Mouse (Mus musculus) T-helper 1 cell (primary cell): Measurements from ENCODE around the gene Sema4f.

Experiments
- in situ Hi-C: fragments of 300-600 bp; cut with MboI, MseI; formaldehyde crosslinking; loops from one replicate; pipeline ENCODE4 v1.15.1; 2025; ENCODE audit warnings: high pct_unique_total_duplicates

The Sema4f gene

DNA sequence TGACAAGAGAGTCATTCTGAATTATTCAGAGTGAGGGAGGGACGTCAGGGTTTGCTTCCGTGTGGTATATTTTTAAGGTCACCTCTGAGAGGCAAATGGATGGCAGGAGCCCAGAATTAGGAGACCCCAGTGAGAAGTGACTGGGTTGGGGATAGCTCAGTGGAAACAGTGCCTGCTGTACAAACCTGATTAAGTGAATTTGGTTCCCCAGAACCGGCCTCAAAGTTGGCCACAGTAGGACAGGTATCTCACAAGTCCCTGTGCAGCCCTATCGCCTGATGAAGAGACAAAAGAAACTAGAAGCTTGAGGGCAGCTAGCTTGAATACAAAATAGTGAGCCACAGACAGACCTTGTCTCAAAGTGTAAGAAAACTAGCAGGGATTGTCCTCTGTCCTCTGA, 23.1 kb downstream of the Sema4f start:
- in situ Hi-C loops, result loop anchor here (5.0 kb wide), 1 partner anchor 51 kb away; no protein-coding TSS in a partner anchor

DNA sequence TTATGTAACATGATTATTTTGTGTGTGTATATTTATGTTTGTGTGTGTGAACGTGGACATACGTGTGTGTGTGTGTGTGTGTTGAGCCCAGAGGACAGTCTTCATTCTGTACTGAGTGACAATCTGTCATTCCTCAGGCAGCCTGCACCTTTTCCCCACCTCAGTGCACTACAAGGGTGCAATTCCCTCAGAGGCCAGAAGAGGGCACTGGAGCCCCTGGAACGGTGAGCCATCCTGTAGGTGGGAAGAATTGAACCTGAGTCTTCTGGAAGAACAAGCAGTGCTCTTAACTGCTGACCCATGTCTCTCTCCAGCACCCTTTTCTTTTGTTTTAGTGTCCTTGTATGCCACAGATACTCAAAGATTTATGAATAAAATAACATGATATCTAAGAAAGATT, 23.7 kb downstream of the Sema4f start:
- in situ Hi-C loops, result loop anchor here (5.0 kb wide), 1 partner anchor 51 kb away; no protein-coding TSS in a partner anchor

DNA sequence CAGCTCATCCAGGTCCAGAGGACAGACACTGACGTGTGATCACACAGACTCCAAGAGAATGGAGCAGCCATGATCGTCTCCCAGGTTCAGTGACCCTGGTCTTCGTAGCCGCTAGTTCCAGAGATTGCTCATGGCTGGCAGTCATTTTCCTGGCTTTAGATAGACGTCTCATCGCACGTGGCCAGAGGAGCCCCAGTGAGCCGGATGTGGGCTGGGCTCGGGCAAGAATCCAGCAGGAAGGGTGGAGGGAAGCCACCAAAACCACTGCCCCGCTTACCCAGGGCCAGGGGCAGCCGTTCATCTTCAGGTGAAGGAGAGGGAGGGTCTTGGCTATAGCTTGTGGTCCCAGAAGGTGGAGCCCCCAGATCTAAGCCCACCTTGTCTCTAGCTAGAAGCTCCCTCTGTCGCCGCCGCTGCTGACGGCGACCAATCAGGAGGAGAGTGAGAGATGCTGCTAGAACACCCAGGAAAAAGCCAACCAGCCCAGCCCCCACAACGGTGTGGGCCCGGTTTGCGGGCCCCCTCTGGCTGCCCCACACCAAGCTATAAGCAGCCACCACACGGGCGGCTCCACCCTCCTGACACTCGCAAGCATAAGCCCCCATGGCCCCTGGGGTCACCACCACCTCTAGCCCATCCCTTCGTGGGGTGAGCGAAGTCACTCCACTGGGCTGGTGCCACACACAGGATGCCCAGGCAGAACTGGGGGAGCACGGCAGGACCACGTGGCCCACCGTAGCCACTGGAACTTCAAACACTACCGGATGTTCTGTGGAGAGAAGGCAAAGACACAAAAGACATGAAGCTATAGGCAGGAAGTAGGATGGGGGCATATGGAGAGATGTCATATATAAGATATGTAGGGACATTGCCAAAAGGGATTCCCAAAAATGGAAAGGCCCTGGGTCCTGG, 26.0 kb downstream of the Sema4f start:
- in situ Hi-C loops, result loop anchor here (5.0 kb wide), 1 partner anchor 364 kb away; no protein-coding TSS in a partner anchor

DNA sequence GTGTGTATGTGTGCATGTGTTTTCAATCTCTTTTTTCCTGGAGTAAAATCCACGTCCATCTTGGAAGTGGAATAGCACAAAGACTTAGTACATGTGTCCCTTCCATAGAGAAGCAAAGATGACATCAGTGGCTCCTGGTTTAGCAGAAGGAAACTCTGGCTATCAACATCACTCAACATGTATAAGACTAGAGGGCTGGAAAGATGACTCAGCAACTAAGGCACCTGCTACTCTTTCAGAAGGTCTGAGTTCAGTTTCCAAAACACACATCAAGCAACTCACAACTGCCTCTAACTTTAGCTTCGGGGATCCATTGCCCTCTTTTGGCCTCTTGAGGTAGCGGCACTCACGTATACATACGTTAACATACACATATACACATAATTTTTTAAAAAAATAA, 28.3 kb downstream of the Sema4f start:
- in situ Hi-C loops, result loop anchor here (5.0 kb wide), 1 partner anchor 366 kb away; no protein-coding TSS in a partner anchor

DNA sequence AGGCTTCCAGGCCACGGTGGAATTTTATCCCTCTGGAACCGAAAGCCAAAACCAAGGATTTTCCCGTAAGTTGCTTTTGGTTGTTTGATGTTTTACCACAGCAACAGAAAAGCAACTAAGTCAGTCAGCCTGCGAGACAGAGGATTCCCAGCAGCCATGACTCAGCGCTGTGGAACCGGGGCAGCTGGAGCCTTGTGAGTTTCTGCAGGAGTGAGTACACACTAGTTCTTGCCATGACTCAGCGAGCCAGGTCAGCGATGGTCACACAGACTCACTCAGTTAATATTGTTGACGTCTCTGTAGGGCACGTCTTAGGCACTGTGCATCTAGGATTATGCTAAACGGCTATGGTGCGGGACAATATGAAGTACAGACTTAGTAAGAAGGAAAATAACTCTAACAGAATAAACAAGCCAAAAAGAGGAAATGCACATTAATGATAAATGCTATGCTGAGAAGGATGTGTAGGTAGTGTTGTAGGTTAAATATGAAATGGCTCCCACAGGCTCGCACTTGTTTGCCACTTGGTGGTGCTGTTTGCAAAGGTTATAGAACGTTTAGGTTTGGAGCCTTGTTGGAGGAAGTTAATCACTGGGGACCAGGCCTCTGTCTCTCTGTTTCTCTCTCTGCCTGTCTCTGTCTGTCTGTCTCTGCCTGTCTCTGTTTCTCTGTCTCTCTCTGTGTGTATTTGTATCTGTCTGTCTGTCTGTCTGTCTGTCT, 30.3 kb downstream of the Sema4f start:
- in situ Hi-C loops, result no loop called here

DNA sequence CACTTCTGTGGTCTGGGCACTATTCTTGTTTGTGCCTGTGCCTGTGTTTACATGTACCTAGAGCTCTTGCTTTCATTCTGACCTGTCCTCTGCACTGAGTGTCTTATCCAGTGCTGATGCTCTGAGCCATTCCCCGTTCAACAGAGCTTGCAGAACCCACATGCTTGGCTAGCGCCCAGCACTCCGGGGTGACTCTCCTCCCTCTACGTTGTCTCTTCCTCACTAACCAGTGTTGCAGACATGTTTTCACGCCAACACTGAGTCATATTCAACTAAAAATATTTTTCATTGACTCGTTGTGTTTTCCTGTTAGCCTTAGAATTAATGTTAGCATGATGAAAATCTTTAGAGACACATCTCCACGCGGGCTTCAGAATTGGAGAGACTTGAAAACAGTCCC, 31.5 kb downstream of the Sema4f start:
- in situ Hi-C loops, result no loop called here

DNA sequence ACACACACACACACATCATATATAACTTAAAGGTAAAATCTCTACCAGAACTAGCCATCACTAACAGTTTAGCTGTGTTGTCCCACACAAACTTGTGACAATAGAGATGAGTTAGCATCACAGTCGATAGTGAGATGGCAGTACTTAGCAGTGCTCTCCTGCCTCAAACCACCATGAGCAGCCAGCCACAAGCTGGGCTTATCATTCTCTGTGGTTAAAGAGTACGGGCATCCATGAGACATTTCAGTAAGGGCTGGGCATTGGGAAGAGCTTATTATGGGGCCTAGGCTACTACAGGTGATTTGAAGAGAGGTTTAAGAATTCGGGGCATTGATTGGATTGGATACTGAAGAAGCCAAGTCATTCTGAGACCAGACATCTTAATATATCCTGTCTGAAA, 32.6 kb downstream of the Sema4f start:
- in situ Hi-C loops, result no loop called here

DNA sequence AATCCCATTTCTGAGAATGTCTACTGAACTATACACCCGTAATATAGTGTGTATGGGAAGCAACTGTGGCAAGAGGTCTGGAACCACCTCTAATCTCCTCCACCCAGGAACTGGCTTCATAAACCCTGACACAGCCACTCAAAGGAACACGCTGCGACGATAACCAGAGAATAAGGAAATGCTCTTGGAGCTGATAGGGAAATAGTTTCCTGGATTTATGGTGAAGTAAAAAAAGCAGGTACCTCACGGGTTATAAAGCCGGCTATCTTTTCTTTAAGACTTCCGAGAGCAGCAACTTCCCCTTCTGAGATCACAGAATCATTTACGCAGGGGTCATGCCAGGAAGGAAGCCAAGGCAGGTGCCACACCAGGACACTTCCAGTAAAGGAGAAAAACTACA, 37.0 kb downstream of the Sema4f start:
- in situ Hi-C loops, result no loop called here

DNA sequence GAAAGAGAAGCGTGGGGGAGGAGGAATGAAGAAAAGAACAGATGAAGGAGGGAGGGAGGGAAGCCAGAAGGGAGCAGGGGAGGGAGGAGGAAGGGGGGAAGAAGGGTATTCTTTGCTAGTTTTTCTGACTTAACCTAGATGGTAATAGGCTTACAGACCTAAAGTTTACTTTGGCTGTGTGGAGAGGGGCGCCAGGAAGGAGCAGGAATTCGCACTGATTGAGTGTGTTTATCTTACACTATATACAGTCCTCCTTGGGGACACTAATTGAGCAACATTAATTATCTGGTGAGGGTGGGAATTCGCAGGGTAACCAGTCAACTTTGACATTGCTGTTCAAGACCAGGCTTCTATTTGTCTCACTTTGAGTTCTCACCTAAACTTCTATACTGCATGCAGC, 40.8 kb downstream of the Sema4f start:
- in situ Hi-C loops, result no loop called here

DNA sequence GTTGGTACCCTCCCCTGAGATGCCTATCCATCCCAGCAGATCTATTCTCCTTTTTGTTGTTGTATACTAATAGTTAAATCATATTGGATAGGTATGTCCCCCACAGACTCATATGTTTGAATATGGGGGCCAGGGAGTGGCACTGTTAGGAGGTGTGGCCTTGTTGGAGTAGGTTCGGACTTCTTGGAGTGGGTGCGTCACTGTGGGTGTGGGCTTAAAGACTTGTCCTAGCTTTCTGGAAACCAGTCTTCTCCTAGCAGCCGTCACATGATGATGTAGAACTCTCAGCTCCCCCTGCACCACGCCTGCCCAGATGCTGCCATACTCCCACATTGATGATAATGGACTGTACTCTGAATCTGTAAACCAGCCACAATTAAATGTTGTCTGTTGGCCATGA, 41.3 kb downstream of the Sema4f start:
- in situ Hi-C loops, result no loop called here

DNA sequence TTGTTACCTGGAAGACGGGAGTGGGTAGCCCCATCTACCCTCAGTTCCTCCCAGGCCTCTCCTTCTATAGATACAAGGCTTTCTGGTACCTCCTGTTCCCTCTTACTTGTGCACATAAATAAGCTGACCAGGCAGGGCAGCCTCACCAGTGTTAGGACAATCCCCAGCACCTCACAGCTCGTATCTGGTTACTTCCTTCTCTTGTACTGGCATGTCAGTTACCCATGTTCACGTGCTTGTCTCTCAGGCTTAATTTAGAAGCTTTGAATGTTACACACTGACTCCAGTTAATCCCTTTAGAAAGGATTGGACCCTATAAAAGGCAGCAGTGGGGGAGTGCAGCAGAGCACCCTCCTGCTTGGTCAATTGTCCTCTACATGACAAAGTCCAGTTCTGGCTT, 42.3 kb downstream of the Sema4f start:
- in situ Hi-C loops, result no loop called here

DNA sequence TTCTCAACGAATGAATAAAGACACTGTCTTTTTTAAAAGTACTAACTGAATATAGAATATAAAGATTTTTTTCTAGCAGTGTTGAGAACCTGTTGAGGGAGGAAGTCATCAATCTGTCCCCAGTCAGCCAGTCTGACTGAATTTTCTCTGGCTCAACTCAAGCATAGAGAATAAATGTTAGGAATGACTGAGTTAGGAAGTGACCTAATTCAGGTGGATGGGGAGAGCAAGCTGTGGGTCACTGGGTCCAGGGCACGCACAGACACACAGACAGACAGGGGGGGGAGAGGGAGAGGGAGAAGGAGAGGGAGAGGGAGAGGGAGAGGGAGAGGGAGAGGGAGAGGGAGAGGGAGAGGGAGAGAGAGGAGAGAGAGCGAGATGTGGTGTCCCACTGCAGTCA, 46.2 kb downstream of the Sema4f start:
- in situ Hi-C loops, result loop anchor here (5.0 kb wide), 1 partner anchor 181 kb away; no protein-coding TSS in a partner anchor

DNA sequence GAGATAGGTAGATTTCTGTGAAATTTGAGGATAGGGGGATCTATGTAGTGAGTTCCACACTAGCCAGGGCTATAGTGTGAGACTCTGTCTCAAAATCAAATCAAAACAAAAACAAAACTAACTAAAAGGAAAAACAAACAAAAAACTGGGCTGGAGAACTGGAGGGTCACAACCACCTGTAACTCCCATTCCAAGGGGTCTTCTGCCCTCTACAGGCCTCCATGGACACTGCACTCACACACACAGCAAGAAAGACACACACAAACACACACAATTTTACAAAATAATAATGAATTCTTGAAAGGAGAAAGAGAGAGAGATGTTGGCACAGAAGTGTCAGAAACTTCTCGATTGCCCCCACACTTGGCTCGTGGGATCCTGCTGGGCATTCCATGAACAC, 47.0 kb downstream of the Sema4f start:
- in situ Hi-C loops, result loop anchor here (5.0 kb wide), 1 partner anchor 180 kb away; no protein-coding TSS in a partner anchor

DNA sequence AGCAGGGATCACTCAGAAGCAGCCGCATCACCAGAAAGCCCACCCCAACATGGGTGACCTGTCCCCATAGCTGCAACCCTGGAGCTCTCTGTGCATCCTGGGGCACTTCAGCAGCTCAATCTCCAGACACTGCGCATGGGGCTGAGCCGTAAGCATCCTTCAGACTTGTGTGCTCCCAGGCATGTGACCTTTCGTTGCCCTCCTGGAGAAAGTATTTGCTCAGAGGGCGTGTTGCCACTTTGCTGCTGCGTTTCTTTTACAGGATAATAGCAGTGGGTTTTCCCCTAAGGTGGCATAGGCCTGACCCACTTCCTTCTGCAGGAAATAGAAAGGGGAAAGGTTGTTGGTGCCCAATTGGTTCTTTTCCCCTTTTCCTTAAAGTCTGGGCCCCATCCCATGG, 48.1 kb downstream of the Sema4f start:
- in situ Hi-C loops, result loop anchor here (5.0 kb wide), 1 partner anchor 179 kb away; no protein-coding TSS in a partner anchor

DNA sequence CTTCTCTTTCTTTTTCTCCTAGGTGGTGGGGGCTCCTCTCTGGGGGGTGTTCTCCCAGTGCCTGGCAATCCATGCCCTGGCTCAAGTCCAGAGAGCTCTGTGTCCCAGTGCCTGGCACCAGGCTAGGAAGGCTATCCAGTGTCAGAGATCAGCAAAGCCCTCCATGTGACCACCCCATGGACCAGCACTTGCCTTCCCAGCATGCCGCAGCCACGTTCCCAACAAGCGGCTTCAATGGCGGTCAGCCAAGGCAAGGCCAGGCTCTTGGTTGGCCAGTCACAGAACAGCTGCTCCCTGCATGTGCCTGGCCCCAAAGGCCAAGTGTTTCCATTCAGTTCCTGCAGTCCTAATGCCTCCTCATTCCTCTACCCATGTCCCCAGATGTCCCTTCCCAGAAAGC, 53.2 kb downstream of the Sema4f start:
- in situ Hi-C loops, result loop anchor here (10.0 kb wide), 1 partner anchor 152 kb away; no protein-coding TSS in a partner anchor

DNA sequence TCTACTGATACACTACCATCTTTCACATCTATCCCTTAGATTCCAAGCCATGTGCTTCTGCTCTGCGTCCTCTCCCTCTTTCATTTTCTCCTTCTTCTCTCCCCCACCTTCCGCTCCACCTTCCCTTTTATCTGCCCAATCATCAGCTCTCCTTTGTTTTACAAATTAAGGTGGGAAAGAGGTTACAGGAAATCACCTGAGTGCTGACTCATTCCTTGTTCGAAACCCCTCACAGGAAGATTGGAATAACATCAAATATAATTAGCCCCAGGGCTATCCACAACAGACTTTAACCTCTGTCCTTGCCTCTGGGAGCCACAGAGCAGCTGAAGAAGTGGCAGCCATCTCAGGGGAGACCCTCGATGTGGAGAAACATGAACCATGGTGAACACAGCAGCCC, 53.7 kb downstream of the Sema4f start:
- in situ Hi-C loops, result loop anchor here (10.0 kb wide), 1 partner anchor 151 kb away; no protein-coding TSS in a partner anchor

DNA sequence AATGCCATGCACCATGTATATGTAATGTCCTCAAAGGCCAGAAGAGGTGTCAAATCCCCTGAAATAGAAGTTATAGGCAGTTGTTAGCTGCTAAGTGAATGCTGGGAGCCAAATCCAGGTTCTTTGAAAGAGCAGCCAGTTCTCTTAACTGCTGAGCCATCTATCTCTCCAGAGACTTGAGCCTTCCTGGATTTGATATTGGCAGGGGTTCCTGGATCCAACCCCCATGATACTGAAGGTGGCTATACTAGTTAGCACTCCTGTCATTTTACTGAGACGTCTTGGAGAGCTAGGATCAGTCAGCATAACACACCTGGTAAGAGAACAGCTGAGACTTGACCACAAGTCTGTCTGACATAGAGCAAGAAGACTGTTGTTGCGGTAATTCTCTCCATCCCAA, 54.1 kb downstream of the Sema4f start:
- in situ Hi-C loops, result loop anchor here (10.0 kb wide), 1 partner anchor 151 kb away; no protein-coding TSS in a partner anchor

DNA sequence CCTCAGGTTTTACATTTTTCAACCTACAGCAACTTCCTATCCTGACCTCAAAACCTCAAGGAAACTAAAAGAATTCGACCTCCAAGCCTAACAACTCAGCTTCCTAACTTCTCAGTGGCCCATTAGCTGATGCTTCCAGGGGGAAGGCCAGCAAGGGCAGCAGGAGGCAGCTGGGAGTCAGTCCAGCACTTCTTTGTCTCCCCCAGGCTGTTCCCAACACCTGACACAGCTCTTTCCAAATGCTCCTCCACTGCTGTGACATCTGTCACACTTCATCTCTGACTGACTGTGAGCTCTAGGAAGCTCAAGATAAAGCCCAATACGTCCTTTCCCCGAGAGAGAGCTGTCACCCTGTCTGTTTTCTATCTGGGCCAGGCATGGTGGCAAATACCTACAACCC, 55.0 kb downstream of the Sema4f start:
- in situ Hi-C loops, result loop anchor here (10.0 kb wide), 1 partner anchor 150 kb away; no protein-coding TSS in a partner anchor

DNA sequence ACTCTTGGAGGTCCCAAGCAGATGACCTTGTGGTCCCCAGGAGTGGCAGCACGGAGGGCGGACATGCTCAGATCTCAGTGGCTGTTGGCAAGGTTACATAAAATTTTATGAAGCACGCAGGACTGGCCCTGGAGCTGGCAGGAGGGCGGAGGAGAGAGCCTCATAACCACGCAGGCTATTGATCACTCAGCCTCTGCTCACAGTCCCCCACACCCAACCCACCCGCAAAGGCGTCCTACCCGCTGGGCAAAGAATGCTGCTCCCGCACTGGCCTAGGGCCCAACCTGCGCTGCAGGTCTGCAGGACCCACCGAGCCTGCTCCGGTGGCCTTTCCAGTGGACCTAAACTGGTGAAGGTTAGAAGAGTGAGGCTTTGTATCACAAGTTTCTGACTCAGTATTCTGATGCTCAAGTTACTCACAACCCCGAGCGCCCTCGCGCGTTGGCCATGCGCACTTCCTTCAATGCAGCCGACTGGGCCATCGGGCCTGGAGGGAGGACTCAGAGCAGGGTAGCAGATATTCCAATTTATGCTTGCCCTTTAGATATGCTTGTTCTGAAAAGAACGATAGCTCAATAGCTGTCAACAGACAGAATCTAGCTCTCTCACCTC, 58.0 kb downstream of the Sema4f start:
- in situ Hi-C loops, result loop anchor here (10.0 kb wide), 1 partner anchor 147 kb away; no protein-coding TSS in a partner anchor

DNA sequence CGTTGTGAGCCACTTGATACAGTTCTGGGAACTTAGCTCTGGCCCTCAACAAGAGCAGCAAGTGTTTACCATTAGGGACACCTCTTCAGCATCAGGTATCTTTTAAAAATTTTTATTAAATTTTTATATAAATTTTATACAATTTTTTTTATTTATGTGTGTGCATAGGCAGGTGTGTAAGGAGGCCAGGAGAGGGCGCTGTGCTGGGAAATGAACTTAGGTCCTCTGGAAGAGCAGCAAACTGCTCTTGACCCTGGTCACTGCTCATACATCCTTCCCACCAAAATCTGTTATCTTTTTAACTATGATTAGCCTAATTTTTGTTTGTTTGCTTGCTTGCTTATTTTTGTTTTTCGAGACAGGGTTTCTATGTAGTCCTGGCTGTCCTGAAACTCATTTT, 58.8 kb downstream of the Sema4f start:
- in situ Hi-C loops, result loop anchor here (10.0 kb wide), 1 partner anchor 146 kb away; no protein-coding TSS in a partner anchor

DNA sequence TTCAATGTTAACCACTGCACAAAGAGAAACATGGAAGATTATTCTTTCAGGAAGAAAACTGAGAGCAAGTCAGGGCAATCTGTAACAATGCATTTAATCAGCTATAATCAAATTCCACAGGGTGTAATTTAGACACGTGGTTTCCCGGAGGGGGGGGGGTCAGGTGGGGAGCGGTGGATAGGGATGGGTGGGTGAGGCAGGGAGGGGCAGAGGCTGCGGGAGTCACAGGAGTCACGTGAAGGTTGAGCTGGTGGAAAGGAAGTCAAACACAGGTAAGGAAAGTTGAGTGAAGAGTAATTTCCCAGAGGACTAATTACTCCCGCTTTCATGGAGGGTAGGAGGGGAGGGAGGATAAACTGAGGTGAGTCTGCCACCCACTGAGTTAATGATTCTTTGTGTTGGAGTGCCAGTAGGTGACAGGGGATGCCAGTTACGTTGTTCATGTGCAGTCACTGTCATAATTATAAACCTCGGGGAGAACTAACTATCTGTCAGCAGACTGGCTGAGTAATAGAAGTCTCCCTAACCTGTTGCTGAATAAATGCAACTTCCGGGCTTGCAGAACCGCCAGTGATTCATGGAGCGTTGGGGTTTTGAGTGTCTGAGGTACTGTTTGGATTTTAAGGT, 60.0 kb downstream of the Sema4f start:
- in situ Hi-C loops, result loop anchor here (10.0 kb wide), 1 partner anchor 145 kb away; no protein-coding TSS in a partner anchor
